Mouse (Mus musculus): Measurements from ENCODE around the gene Adsl. TPM values are rescaled to one million over a fixed set of nuclear protein-coding genes. Genes with fewer than 3 reads are reported as not detected.

Gene Adsl
- polyA plus RNA-seq, 1 experiment from 2014 or later, result 55.1 TPM

GRCm38 (mm10) chr15:80934841-80935240, 13.4 kb upstream of the Adsl start:
- H3K36me3 ChIP-seq (ENCODE audit: control insufficient read depth, insufficient read depth), result peaks cover 10% of the 10 kb centered on the region
- 38% methylated on average over 5 of the region's 5 CpGs for WGBS (ENCODE audit: insufficient replicate concordance)
- H3K9me3 ChIP-seq (replicated peaks; ENCODE audit: control insufficient read depth, low read length), result no peaks in the 10 kb centered on the region
- H3K27ac ChIP-seq (ENCODE audit: low read length), result no peak overlapping the region
- H3K4me3 ChIP-seq (ENCODE audit: low read depth, low read length), result no peak overlapping the region
- no peak overlapping the region for H3K4me2 ChIP-seq (ENCODE audit: low read depth, low read length)
- ATAC-seq (ENCODE audit: low read depth), result no peak
- no peaks in the 10 kb centered on the region for H3K27me3 ChIP-seq (ENCODE audit: control insufficient read depth, insufficient read depth, low read depth, low read length)
- no peak overlapping the region for H3K9ac ChIP-seq (ENCODE audit: low read depth, low read length)
- no peaks in the 10 kb centered on the region; the same call in 1 of the 2 replicates for H3K4me1 ChIP-seq (ENCODE audit: control insufficient read depth, low read depth, low read length)

DNA sequence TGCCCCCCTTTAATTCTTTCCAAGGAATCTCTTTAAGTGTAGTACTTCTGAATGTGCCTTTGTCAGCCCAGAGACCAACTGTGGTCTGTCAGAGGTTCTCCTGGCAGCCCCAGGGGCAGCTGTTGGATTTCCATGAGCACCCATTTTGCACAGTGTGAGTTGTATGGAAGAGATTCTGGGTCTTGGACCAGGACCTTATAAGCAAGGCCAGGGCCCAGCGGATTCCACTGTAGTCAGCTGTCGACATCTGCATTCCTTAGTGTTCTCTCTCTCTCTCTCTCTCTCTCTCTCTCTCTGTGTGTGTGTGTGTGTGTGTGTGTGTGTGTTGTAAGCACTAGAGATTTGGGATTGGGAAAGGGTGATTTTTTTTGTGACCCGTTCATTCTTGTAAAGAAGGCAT, 11.6 kb upstream of the Adsl start:
- Histone ChIP-seq H3K9me3 (replicated peaks; ENCODE audit: control insufficient read depth, low read length) (no peaks in the 10 kb centered on the region), H3K4me3 (ENCODE audit: low read depth, low read length) (no peak overlapping the region), H3K4me2 (ENCODE audit: low read depth, low read length) (no peak overlapping the region), H3K27ac (ENCODE audit: low read length) (no peak overlapping the region), H3K4me1 (ENCODE audit: control insufficient read depth, low read depth, low read length) (no peaks in the 10 kb centered on the region), H3K9ac (ENCODE audit: low read depth, low read length) (no peak overlapping the region), H3K36me3 (ENCODE audit: control insufficient read depth, insufficient read depth) (peaks cover 3% of the 10 kb centered on the region), H3K27me3 (ENCODE audit: control insufficient read depth, insufficient read depth, low read depth, low read length) (no peaks in the 10 kb centered on the region)
- 89% methylated on average over 3 of the region's 3 CpGs for WGBS (ENCODE audit: insufficient replicate concordance)
- ATAC-seq (ENCODE audit: low read depth), result no peak

- H3K9ac ChIP-seq (ENCODE audit: low read depth, low read length), result no peak overlapping the region
- no peaks in the 10 kb centered on the region for H3K36me3 ChIP-seq (ENCODE audit: control insufficient read depth, insufficient read depth)
- no peak overlapping the region for H3K4me3 ChIP-seq (ENCODE audit: low read depth, low read length)
- no peaks in the 10 kb centered on the region for H3K9me3 ChIP-seq (replicated peaks; ENCODE audit: control insufficient read depth, low read length)
- no peak overlapping the region for H3K4me2 ChIP-seq (ENCODE audit: low read depth, low read length)
- no peak overlapping the region for H3K27ac ChIP-seq (ENCODE audit: low read length)
- 58% methylated on average over 4 of the region's 4 CpGs for WGBS (ENCODE audit: insufficient replicate concordance)
- ATAC-seq (ENCODE audit: low read depth), result no peak
- H3K27me3 ChIP-seq (ENCODE audit: control insufficient read depth, insufficient read depth, low read depth, low read length), result no peaks in the 10 kb centered on the region
- H3K4me1 ChIP-seq (ENCODE audit: control insufficient read depth, low read depth, low read length), result no peaks in the 10 kb centered on the region
Measured at GRCm38 (mm10) chr15:80938615-80939014, 9.7 kb upstream of the Adsl start.

DNA sequence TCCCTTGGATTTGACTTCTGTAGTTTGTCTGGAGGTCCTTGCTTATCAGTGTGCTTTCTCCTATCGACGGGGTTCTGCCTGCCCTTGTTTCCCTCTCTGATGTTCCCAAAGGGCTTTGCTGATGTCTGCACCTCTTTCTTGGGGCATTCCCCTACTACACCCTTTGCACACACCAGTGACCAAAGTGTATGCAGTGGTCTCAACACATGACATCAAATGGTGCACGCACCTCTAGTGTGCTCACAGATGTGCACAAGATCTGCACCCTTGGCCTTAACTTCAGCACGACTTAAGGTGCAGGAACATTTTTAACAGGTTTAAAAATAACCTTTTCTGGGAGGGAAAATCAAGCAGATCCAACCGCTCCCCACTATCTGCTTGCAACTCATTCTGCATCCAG, 8.9 kb upstream of the Adsl start:
- no peaks in the 10 kb centered on the region for H3K36me3 ChIP-seq (ENCODE audit: control insufficient read depth, insufficient read depth)
- H3K9me3 ChIP-seq (replicated peaks; ENCODE audit: control insufficient read depth, low read length), result no peaks in the 10 kb centered on the region
- no peak overlapping the region for H3K27ac ChIP-seq (ENCODE audit: low read length)
- H3K9ac ChIP-seq (ENCODE audit: low read depth, low read length), result no peak overlapping the region
- ATAC-seq (ENCODE audit: low read depth), result no peak
- WGBS (ENCODE audit: insufficient replicate concordance), result 61% methylated on average over 5 of the region's 5 CpGs
- no peak overlapping the region for H3K4me2 ChIP-seq (ENCODE audit: low read depth, low read length)
- no peaks in the 10 kb centered on the region for H3K4me1 ChIP-seq (ENCODE audit: control insufficient read depth, low read depth, low read length)
- no peaks in the 10 kb centered on the region for H3K27me3 ChIP-seq (ENCODE audit: control insufficient read depth, insufficient read depth, low read depth, low read length)
- H3K4me3 ChIP-seq (ENCODE audit: low read depth, low read length), result no peak overlapping the region

- Histone ChIP-seq H3K27me3 (ENCODE audit: control insufficient read depth, insufficient read depth, low read depth, low read length) (no peaks in the 10 kb centered on the region), H3K4me3 (ENCODE audit: low read depth, low read length) (no peak overlapping the region), H3K9me3 (replicated peaks; ENCODE audit: control insufficient read depth, low read length) (no peaks in the 10 kb centered on the region), H3K4me2 (ENCODE audit: low read depth, low read length) (no peak overlapping the region), H3K27ac (ENCODE audit: low read length) (no peak overlapping the region), H3K4me1 (ENCODE audit: control insufficient read depth, low read depth, low read length) (no peaks in the 10 kb centered on the region; the same call in 1 of the 2 replicates), H3K9ac (ENCODE audit: low read depth, low read length) (no peak overlapping the region), H3K36me3 (ENCODE audit: control insufficient read depth, insufficient read depth) (no peaks in the 10 kb centered on the region)
- ATAC-seq (ENCODE audit: low read depth), result no peak
- WGBS (ENCODE audit: insufficient replicate concordance), result 85% methylated on average over 6 of the region's 6 CpGs
Measured at GRCm38 (mm10) chr15:80941468-80942040, 6.7 kb upstream of the Adsl start.

DNA sequence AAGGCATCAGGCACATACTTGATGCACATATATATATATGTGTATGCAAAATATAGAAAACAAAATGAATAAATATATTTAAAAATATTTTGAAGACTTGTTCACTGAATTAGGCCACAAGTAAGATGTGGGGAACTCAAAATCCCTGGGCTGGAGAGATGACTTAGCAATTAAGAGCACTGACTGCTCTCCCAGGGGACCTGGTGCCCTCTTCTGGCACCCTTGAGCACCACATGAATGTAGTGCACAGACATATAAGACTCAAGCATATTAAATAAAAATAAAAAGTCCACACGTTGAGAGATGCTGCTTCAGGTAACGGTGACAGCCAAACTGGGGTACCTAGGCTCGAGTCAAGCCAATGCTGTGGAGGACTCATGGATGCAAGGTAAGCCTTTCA, 2.4 kb upstream of the Adsl start:
- Histone ChIP-seq H3K27me3 (ENCODE audit: control insufficient read depth, insufficient read depth, low read depth, low read length) (no peaks in the 10 kb centered on the region), H3K9ac (ENCODE audit: low read depth, low read length) (no peak overlapping the region), H3K4me3 (ENCODE audit: low read depth, low read length) (no peak overlapping the region), H3K4me2 (ENCODE audit: low read depth, low read length) (no peak overlapping the region), H3K9me3 (replicated peaks; ENCODE audit: control insufficient read depth, low read length) (no peaks in the 10 kb centered on the region), H3K36me3 (ENCODE audit: control insufficient read depth, insufficient read depth) (no peaks in the 10 kb centered on the region), H3K27ac (ENCODE audit: low read length) (no peak overlapping the region), H3K4me1 (ENCODE audit: control insufficient read depth, low read depth, low read length) (peaks cover 15% of the 10 kb centered on the region)
- no peak for ATAC-seq (ENCODE audit: low read depth)
- 25% methylated on average over 3 of the region's 3 CpGs for WGBS (ENCODE audit: insufficient replicate concordance)

- 24% methylated on average over 4 of the region's 4 CpGs for WGBS (ENCODE audit: insufficient replicate concordance)
- Histone ChIP-seq H3K36me3 (ENCODE audit: control insufficient read depth, insufficient read depth) (peaks cover 14% of the 10 kb centered on the region), H3K4me2 (ENCODE audit: low read depth, low read length) (peak overlapping the region; percentile 73), H3K27ac (ENCODE audit: low read length) (no peak overlapping the region), H3K4me3 (ENCODE audit: low read depth, low read length) (peak overlapping the region; percentile 93), H3K27me3 (ENCODE audit: control insufficient read depth, insufficient read depth, low read depth, low read length) (no peaks in the 10 kb centered on the region), H3K9ac (ENCODE audit: low read depth, low read length) (peak overlapping the region; percentile 79), H3K4me1 (ENCODE audit: control insufficient read depth, low read depth, low read length) (peaks cover 15% of the 10 kb centered on the region), H3K9me3 (replicated peaks; ENCODE audit: control insufficient read depth, low read length) (no peaks in the 10 kb centered on the region)
- no peak for ATAC-seq (ENCODE audit: low read depth)
Measured at GRCm38 (mm10) chr15:80949431-80949830, 1.1 kb downstream of the Adsl start.

GRCm38 (mm10) chr15:80950055-80950454, 1.8 kb downstream of the Adsl start:
- Histone ChIP-seq H3K4me2 (ENCODE audit: low read depth, low read length) (peak overlapping the region; percentile 73; the same call in 1 of the 2 replicates), H3K4me1 (ENCODE audit: control insufficient read depth, low read depth, low read length) (peaks cover 15% of the 10 kb centered on the region), H3K4me3 (ENCODE audit: low read depth, low read length) (no peak overlapping the region), H3K27ac (ENCODE audit: low read length) (no peak overlapping the region), H3K27me3 (ENCODE audit: control insufficient read depth, insufficient read depth, low read depth, low read length) (no peaks in the 10 kb centered on the region), H3K9ac (ENCODE audit: low read depth, low read length) (no peak overlapping the region), H3K9me3 (replicated peaks; ENCODE audit: control insufficient read depth, low read length) (no peaks in the 10 kb centered on the region), H3K36me3 (ENCODE audit: control insufficient read depth, insufficient read depth) (peaks cover 19% of the 10 kb centered on the region)
- no peak for ATAC-seq (ENCODE audit: low read depth)
- WGBS (ENCODE audit: insufficient replicate concordance), result 73% methylated on average over 7 of the region's 7 CpGs

DNA sequence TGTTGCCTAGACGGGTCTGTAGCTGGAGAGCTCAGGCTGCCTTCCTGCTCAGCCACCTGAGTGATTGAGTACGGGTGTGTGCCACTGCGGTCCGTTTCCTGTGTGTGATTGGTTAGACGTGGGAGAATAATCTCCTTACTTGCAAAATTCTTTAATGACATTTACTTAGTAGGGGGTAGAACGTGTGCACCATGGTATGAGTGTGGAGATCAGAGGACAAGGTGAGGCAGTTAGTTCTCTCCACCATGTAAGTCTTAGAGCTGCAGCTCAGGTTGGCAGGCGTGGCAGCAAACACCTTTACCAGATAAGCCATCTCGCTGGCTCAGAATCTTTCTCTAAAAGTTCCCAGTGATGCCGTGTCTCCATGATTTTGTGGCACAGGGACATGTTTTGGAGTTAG, 5.7 kb downstream of the Adsl start:
- Histone ChIP-seq H3K27me3 (ENCODE audit: control insufficient read depth, insufficient read depth, low read depth, low read length) (no peaks in the 10 kb centered on the region), H3K4me3 (ENCODE audit: low read depth, low read length) (no peak overlapping the region), H3K9me3 (replicated peaks; ENCODE audit: control insufficient read depth, low read length) (no peaks in the 10 kb centered on the region), H3K27ac (ENCODE audit: low read length) (no peak overlapping the region), H3K4me2 (ENCODE audit: low read depth, low read length) (no peak overlapping the region), H3K4me1 (ENCODE audit: control insufficient read depth, low read depth, low read length) (peaks cover 11% of the 10 kb centered on the region), H3K36me3 (ENCODE audit: control insufficient read depth, insufficient read depth) (peaks cover 34% of the 10 kb centered on the region), H3K9ac (ENCODE audit: low read depth, low read length) (no peak overlapping the region)
- no peak for ATAC-seq (ENCODE audit: low read depth)
- 76% methylated on average over 9 of the region's 9 CpGs for WGBS (ENCODE audit: insufficient replicate concordance)
